Mouse (Mus musculus) kidney, embryonic 14.5 days (tissue): ENCODE measurements around the gene Dnah5. TPM values are rescaled to one million over a fixed set of nuclear protein-coding genes. Genes with fewer than 3 reads are reported as not detected.

Experiments used
- ATAC-seq: fragments of 200-750 bp; cut with Nextera tagmentation; 2 replicates; pipeline ENCODE4 v1.8.0; 2017; ENCODE audit warnings: moderate number of reproducible peaks, mild to moderate bottlenecking, moderate TSS enrichment, moderate library complexity; ENCODE audit not compliant: low FRiP score, low TSS enrichment
- H3K27ac ChIP-seq: fragments of 300-500 bp; sonication (generic); 2 replicates; pipeline ENCODE4 v1.5.1; 2014; ENCODE audit warnings: low read depth, mild to moderate bottlenecking, low read length, moderate library complexity, mixed read lengths
- H3K27me3 ChIP-seq: fragments of 300-500 bp; sonication (generic); 2 replicates; pipeline ENCODE4 v1.6.1; 2014; ENCODE audit warnings: mild to moderate bottlenecking, low read length; ENCODE audit not compliant: control insufficient read depth, insufficient read depth
- H3K36me3 ChIP-seq: fragments of 300-500 bp; sonication (generic); 2 replicates; pipeline ENCODE4 v1.6.1; 2014; ENCODE audit warnings: low read length, mixed read lengths; ENCODE audit not compliant: control insufficient read depth, insufficient read depth
- H3K4me1 ChIP-seq: fragments of 300-500 bp; sonication (generic); 2 replicates; pipeline ENCODE4 v1.6.1; 2014; ENCODE audit warnings: low read length, mixed read lengths; ENCODE audit not compliant: control insufficient read depth, insufficient read depth
- H3K4me2 ChIP-seq: fragments of 300-500 bp; sonication (generic); replicated peaks from 2 replicates; pipeline ENCODE4 v1.6.1; 2014; ENCODE audit warnings: low read depth, mild to moderate bottlenecking, low read length
- H3K4me3 ChIP-seq: fragments of 300-500 bp; sonication (generic); 2 replicates; pipeline ENCODE4 v1.5.1; 2014; ENCODE audit warnings: mild to moderate bottlenecking, low read length
- H3K9ac ChIP-seq: fragments of 300-500 bp; sonication (generic); 2 replicates; pipeline ENCODE4 v1.6.1; 2014; ENCODE audit warnings: low read depth, mild to moderate bottlenecking, low read length, moderate library complexity
- H3K9me3 ChIP-seq: fragments of 300-500 bp; sonication (generic); 2 replicates; pipeline ENCODE4 v1.6.1; 2016; ENCODE audit warnings: low read length; ENCODE audit not compliant: control insufficient read depth
- WGBS: fragments of 180-500 bp; shearing (Covaris S2); extraction: QIAGEN DNeasy Blood & Tissue Kit; methylation state at CpG from one replicate; pipeline ENCODE4 v1.1.7; 2014; 5-methylcytosine and 5-hydroxymethylcytosine counted together
- polyA plus RNA-seq: library from polyadenylated mRNA; unstranded; fragments of >200 nt; fragmentation: Nextera tagmentation; extraction: Ambion mirVana; gene quantifications from 2 replicates; pipeline ENCODE4 v1.2.1, GENCODE M21; 2014

Dnah5 gene
- polyA plus RNA-seq, 1 experiment from 2014 or later = 0.18 TPM

DNA sequence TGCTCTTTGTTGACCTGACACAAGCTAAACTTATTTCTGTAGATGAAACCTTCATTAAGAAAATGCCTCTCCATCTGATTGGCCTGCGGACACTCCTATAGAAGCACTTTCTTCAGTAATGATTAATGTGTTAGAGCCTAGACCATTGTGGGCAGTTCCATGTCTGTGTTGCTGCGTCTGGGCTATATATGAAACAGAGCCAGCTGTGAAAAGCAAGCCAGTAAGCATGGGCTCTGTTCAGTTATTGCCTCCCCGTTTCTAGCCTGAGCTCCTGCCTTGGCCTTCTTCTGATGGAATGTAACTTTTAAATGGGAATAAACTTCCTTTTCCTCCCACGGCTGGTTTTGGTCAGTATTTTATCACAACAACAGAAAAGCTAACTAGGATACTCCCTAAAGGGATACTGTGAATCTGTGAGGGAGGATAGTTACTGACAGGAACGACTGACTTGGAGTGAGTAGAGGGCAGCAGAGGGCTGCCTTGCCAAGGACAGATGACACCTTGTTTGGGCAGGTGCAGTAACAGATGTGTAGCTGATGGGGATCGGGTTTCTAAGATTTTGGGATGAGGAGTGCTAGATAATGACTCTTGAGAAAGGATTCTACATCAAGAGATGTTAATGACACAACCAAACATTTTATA lies 270.3 kb downstream of the Dnah5 start:
- H3K36me3 ChIP-seq = no peaks in the 10 kb centered on the region
- 34% methylated on average over 6 of the region's 6 CpGs for WGBS
- no peaks in the 10 kb centered on the region for H3K27me3 ChIP-seq
- H3K9me3 ChIP-seq = no peaks in the 10 kb centered on the region
- no peak overlapping the region for H3K4me2 ChIP-seq
- peak; percentile 91; the same call in 1 of the 2 replicates for ATAC-seq
- H3K27ac ChIP-seq = no peak overlapping the region
- H3K4me1 ChIP-seq = no peaks in the 10 kb centered on the region
- no peak overlapping the region for H3K9ac ChIP-seq
- H3K4me3 ChIP-seq = no peak overlapping the region

- Histone ChIP-seq H3K4me1 (no peaks in the 10 kb centered on the region), H3K9me3 (no peaks in the 10 kb centered on the region), H3K4me2 (no peak overlapping the region), H3K36me3 (no peaks in the 10 kb centered on the region), H3K9ac (no peak overlapping the region), H3K27ac (no peak overlapping the region), H3K4me3 (no peak overlapping the region), H3K27me3 (no peaks in the 10 kb centered on the region)
- 61% methylated on average over 4 of the region's 4 CpGs for WGBS
- ATAC-seq = no peak
Measured at GRCm38 (mm10) chr15:28502820-28503219, 299.3 kb downstream of the Dnah5 start.

DNA sequence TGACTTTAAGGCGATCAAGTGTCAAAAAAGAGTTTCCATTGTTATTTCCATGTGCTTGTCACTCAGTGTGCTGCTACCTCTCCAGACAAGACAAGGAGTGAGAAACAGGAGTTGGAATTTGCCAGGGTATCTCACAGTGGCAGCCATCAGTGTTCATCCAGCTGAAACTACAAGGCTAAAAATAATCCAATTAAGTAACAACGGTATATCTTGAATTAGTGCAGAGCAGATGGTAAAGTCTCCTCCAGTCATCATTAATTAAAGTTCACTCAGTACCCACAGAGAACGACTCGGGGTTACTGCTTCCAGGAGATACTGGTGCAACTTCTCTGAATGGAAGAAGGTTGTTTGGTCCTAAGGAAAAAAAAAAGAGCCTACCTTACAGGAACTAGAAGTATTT lies 311.6 kb downstream of the Dnah5 start:
- 59% methylated on average over 4 of the region's 4 CpGs for WGBS
- no peaks in the 10 kb centered on the region for H3K9me3 ChIP-seq

More for the DNA sequence above, 311.6 kb downstream of the Dnah5 start:
- no peak overlapping the region for H3K4me3 ChIP-seq
- no peak overlapping the region for H3K27ac ChIP-seq
- H3K27me3 ChIP-seq = no peaks in the 10 kb centered on the region
- no peak overlapping the region for H3K4me2 ChIP-seq
- no peak for ATAC-seq
- H3K9ac ChIP-seq = no peak overlapping the region
- no peaks in the 10 kb centered on the region for H3K36me3 ChIP-seq
- no peaks in the 10 kb centered on the region for H3K4me1 ChIP-seq

Other genes starting within 250 kb of the Dnah5 start
- 37.8 and 42.1 TPM in 2 replicates for gene Trio, start 177.9 kb upstream of the Dnah5 start, polyA plus RNA-seq